Mouse (Mus musculus): Measurements from ENCODE around the gene Szrd1. TPM values are rescaled to one million over a fixed set of nuclear protein-coding genes. Genes with fewer than 3 reads are reported as not detected.

Szrd1 gene
- total RNA-seq, 2 experiments from 2014 or later: 91.0 to 93.7 TPM

- DNase-seq: no peak
Measured at GRCm38 (mm10) chr4:141129190-141129710, 10.3 kb downstream of the Szrd1 start.

GRCm38 (mm10) chr4:141123065-141123464 lies 16.5 kb downstream of the Szrd1 start:
- intact Hi-C loops (cut with DNase I): no loop called here
- no peak for DNase-seq

More at GRCm38 (mm10) chr4:141129190-141129710, 10.3 kb downstream of the Szrd1 start:
- intact Hi-C loops (cut with DNase I): no loop called here

GRCm38 (mm10) chr4:141122663-141123062 lies 16.9 kb downstream of the Szrd1 start:
- no peak for DNase-seq

GRCm38 (mm10) chr4:141120700-141121099 lies 18.9 kb downstream of the Szrd1 start:
- DNase-seq: peak in 1 of 2 experiments; percentile 56
- intact Hi-C loops (cut with DNase I): loop anchor here (2.0 kb wide), 1 partner anchor 42 kb away; the partner anchor contains the start of gene Necap2

More at GRCm38 (mm10) chr4:141122663-141123062, 16.9 kb downstream of the Szrd1 start:
- intact Hi-C loops (cut with DNase I): no loop called here

- no peak for DNase-seq
- intact Hi-C loops (cut with DNase I): no loop called here
Measured at GRCm38 (mm10) chr4:141118691-141119090, 20.9 kb downstream of the Szrd1 start.

- DNase-seq: no peak
- intact Hi-C loops (cut with DNase I): no loop called here
Measured at GRCm38 (mm10) chr4:141115398-141115797, 24.2 kb downstream of the Szrd1 start.

- no peak for DNase-seq
Measured at GRCm38 (mm10) chr4:141114521-141114981, 25.0 kb downstream of the Szrd1 start.

GRCm38 (mm10) chr4:141113831-141114230 lies 25.7 kb downstream of the Szrd1 start:
- no peak for DNase-seq
- intact Hi-C loops (cut with DNase I): no loop called here

More at GRCm38 (mm10) chr4:141114521-141114981, 25.0 kb downstream of the Szrd1 start:
- intact Hi-C loops (cut with DNase I): no loop called here

GRCm38 (mm10) chr4:141108196-141108732 lies 31.3 kb downstream of the Szrd1 start:
- intact Hi-C loops (cut with DNase I): no loop called here
- DNase-seq: no peak

- intact Hi-C loops (cut with DNase I): no loop called here
- DNase-seq: no peak
Measured at GRCm38 (mm10) chr4:141106526-141107183, 32.9 kb downstream of the Szrd1 start.

- DNase-seq: no peak
- intact Hi-C loops (cut with DNase I): no loop called here
Measured at GRCm38 (mm10) chr4:141101855-141102254, 37.7 kb downstream of the Szrd1 start.

- DNase-seq: no peak
Measured at GRCm38 (mm10) chr4:141101291-141101690, 38.3 kb downstream of the Szrd1 start.

GRCm38 (mm10) chr4:141099956-141100355 lies 39.6 kb downstream of the Szrd1 start:
- DNase-seq: no peak
- intact Hi-C loops (cut with DNase I): no loop called here

More at GRCm38 (mm10) chr4:141101291-141101690, 38.3 kb downstream of the Szrd1 start:
- intact Hi-C loops (cut with DNase I): no loop called here

- no peak for DNase-seq
- intact Hi-C loops (cut with DNase I): no loop called here
Measured at GRCm38 (mm10) chr4:141098935-141099334, 40.6 kb downstream of the Szrd1 start.

- DNase-seq: no peak
- intact Hi-C loops (cut with DNase I): no loop called here
Measured at GRCm38 (mm10) chr4:141096710-141097109, 42.9 kb downstream of the Szrd1 start.

- intact Hi-C loops (cut with DNase I): no loop called here
- DNase-seq: no peak
Measured at GRCm38 (mm10) chr4:141095016-141095415, 44.6 kb downstream of the Szrd1 start.

GRCm38 (mm10) chr4:141088714-141089113 lies 50.9 kb downstream of the Szrd1 start:
- intact Hi-C loops (cut with DNase I): no loop called here
- DNase-seq: no peak

- DNase-seq: no peak
- intact Hi-C loops (cut with DNase I): no loop called here
Measured at GRCm38 (mm10) chr4:141088033-141088432, 51.5 kb downstream of the Szrd1 start, which contains the start of gene Spata21. Gene Spata21 (plus strand): TSS chr4:141088333.

- DNase-seq: no peak
- intact Hi-C loops (cut with DNase I): no loop called here
Measured at GRCm38 (mm10) chr4:141086862-141087261, 52.7 kb downstream of the Szrd1 start.

GRCm38 (mm10) chr4:141078510-141079137 lies 61.0 kb downstream of the Szrd1 start:
- intact Hi-C loops (cut with DNase I): loop anchor here (2.0 kb wide), 1 partner anchor 42 kb away; no protein-coding TSS in a partner anchor
- DNase-seq: no peak

Measured in heart, postnatal 36 days (tissue).